Mouse (Mus musculus) gastrocnemius, adult 2 months (tissue): ENCODE results near the gene Hspe1. TPM values are rescaled to one million over a fixed set of nuclear protein-coding genes. Genes with fewer than 3 reads are reported as not detected.
A peak's percentile ranks its signal among the peaks of the same experiment; 100 is the strongest.
"Not testable (repeated sequence)": the region's sequence is repeated elsewhere in the genome, so short reads cannot be mapped to it uniquely, and the experiment has no call there.

ENCODE experiments used
- DNase-seq: peaks from one replicate; pipeline ENCODE4 v3.0.0; 2022
- H3K27ac ChIP-seq: fragments of 200-600 bp; 2 replicates; pipeline ENCODE4 v1.8.1; 2022; ENCODE audit warnings: mild to moderate bottlenecking
- H3K4me3 ChIP-seq: fragments of 200-600 bp; 2 replicates; pipeline ENCODE4 v1.8.1; 2022; ENCODE audit warnings: mild to moderate bottlenecking, moderate library complexity
- CTCF ChIP-seq: fragments of 200-600 bp; IDR thresholded peaks from 2 replicates; pipeline ENCODE4 v1.8.1; 2022; ENCODE audit warnings: antibody characterized with exemption, mild to moderate bottlenecking, moderate library complexity
- intact Hi-C: fragments of 180-260 bp; cut with DNase I; formaldehyde crosslinking; loops from one replicate; pipeline ENCODE4 v1.15.1; 2025
- total RNA-seq, 2 experiments: library from RNA; stranded (reverse); gene quantifications; 2 replicates each; pipeline ENCODE4 v1.2.3; 2021

Hspe1 gene
- total RNA-seq, 2 experiments from 2014 or later = 77.1 to 120 TPM

DNA sequence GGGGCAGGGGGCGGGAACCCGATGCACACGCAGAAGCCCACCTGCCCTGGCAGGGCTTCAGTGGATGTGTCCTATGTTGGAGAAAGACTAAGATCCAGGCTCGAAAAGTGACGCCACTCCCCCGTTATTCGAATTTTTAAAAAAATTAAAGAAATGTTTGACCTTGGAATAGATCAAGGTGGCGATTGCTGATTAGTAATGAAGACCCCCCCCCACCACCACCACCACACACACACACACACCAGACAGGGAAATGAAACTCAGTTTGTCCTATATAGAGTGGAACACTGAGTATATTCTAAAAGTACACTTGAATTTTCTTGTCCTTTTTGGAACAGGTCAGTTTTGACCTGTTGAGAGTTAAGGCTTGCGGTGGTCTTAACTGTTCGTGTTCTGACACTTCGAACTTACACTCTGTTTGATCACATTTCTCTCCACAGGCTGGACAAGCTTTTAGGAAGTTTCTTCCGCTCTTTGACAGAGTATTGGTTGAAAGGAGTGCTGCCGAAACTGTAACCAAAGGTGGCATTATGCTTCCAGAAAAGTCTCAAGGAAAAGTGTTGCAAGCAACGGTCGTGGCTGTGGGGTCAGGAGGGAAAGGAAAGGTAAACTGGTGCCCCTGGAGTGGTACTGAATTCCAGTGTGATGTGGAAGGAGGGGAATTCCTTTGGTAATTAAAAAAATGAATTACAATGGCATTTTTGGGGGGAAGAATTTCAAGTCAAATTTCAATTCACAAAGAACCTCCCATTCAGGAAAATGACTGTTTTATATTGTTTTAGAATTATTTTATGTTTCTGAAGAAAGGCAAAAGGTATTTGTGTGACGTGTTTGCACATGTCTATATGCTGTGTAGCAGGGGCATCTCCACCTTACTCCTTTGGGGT lies 922 bp downstream of the Hspe1 start:
- intact Hi-C loops = loop anchor here (1.0 kb wide), 1 partner anchor 42 kb away; the partner anchor contains the start of gene Mob4
- no peak for DNase-seq
- Histone ChIP-seq H3K4me3 (peak overlapping the region; percentile 92), H3K27ac (peak overlapping the region; percentile 99)
- no peak for TF ChIP-seq CTCF

DNA sequence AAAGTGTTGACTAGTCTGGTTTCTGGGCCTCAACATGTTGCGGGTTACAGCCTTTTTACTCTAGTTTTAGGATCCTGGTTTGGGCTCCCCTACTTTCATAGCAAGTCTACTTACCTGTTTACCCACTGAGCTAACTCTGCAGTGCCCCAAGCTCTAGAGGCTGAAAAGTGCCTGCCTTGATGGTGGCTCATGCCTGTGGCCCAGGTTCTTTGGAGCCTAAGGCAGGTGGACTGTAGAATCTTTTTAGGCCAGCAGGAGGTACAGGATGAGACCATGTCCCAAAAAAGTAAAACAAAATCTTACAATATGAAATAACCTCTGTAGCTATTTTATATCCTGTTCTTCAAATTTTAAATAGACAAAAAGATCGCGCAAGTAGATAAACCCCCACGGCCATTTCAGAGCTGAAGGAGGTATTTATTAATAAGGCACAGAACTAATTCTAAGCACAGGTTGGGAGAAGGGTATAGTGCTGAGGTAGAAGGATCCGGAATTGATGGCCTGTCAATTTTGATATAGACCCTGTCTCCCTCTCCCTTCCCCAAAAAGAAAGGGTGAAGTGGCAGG lies 1.6 kb downstream of the Hspe1 start:
- peak overlapping the region; percentile 99 for H3K27ac ChIP-seq
- intact Hi-C loops = no loop called here
- H3K4me3 ChIP-seq = peak overlapping the region; percentile 92
- no peak for TF ChIP-seq CTCF
- no peak for DNase-seq

- peak; percentile 21 for DNase-seq
- intact Hi-C loops = no loop called here
- TF ChIP-seq CTCF = no peak
- Histone ChIP-seq H3K4me3 (no peak overlapping the region), H3K27ac (no peak overlapping the region)
These were observed 4.1 kb downstream of the Hspe1 start for GRCm38 (mm10) chr1:55092056-55092455.

DNA sequence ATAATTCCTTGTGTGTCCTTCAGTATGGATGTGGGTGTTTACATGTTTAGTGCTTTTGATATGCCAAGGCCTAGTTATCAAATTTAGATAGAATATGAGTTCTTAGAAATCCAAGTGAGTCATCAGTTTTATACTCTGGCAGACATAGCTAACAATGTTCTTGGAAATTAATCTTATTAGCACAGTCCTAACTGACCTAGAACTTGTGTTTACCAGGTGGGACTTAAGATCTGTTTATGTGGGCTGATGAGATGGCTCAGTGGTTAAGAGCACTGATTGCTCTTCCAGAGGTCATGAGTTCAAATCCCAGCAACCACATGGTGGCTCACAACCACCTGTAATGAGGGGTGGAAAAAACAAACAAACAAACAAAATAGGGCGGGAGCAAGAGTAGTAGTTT lies 4.5 kb downstream of the Hspe1 start:
- no peak for DNase-seq
- TF ChIP-seq CTCF = no peak
- H3K4me3 ChIP-seq = no peak overlapping the region
- no peak overlapping the region for H3K27ac ChIP-seq
- intact Hi-C loops = no loop called here

- TF ChIP-seq CTCF = no peak
- no peak overlapping the region for H3K4me3 ChIP-seq
- DNase-seq = no peak
- intact Hi-C loops = no loop called here
- H3K27ac ChIP-seq = no peak overlapping the region
These were observed 19.1 kb downstream of the Hspe1 start for GRCm38 (mm10) chr1:55106919-55107585.

DNA sequence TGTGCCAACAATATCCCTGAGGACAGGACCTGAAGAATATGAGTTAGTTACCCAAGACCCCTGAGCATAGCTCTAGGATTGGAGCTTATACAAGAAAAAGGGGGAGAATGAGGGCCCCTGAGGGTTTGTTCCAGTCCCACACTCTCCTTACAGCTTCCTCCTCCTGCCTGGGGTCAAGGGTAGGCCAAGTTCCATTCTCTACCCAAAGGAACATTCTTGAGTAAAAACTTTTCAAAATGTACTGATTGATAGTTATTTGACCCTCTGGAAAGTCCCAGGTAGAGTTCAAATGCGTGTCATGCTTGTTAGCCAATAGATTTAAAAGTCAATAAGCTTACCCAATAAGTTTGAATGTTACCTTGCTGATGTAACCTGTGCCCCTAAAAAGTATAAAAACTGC lies 19.7 kb downstream of the Hspe1 start:
- intact Hi-C loops = no loop called here
- no peak for DNase-seq
- Histone ChIP-seq H3K27ac (no peak overlapping the region), H3K4me3 (no peak overlapping the region)
- TF ChIP-seq CTCF = no peak

GRCm38 (mm10) chr1:55108473-55108872 lies 20.5 kb downstream of the Hspe1 start:
- no peak overlapping the region for H3K27ac ChIP-seq
- no peak for DNase-seq
- no peak for TF ChIP-seq CTCF
- H3K4me3 ChIP-seq = no peak overlapping the region
- intact Hi-C loops = no loop called here

DNA sequence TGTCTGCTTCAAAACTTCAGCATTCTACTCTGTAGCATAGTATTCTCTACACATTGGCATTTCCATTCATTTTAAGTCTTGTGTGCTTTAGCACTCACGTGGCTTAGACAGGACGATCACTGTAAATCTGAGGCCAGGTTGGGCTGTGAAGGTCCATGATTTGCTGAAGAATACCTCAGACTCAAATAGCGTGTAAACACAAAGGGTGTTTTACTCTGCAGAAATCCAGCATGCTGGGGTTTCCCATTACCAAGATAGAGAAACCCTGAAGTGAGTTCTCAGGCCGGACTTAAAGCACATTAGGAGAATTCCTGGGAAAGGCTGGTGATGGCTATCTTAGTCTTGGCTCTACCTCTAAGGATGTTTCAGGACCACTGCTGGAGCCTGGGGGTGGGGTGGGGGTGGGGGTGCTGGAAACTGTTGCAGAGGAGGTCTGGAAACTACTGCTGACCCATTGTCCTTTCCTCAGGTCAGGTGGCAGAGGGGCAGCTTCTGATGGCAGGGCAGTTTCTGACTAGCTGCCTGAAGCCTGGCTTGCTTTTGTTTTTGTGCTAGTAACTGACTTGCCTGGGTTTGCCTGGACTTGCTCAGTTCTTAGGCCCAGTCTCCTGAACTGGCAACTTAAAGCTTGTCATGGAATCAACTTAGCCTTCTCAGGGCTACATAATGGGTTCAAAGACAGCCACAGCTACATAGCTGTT lies 21.3 kb downstream of the Hspe1 start:
- Histone ChIP-seq H3K27ac (no peak overlapping the region), H3K4me3 (no peak overlapping the region)
- TF ChIP-seq CTCF = no peak
- DNase-seq = no peak
- intact Hi-C loops = no loop called here

GRCm38 (mm10) chr1:55123046-55123445 lies 35.1 kb downstream of the Hspe1 start:
- Histone ChIP-seq H3K4me3 (no peak overlapping the region), H3K27ac (no peak overlapping the region)
- DNase-seq = no peak
- intact Hi-C loops = no loop called here
- no peak for TF ChIP-seq CTCF

- TF ChIP-seq CTCF = no peak
- intact Hi-C loops = no loop called here
- Histone ChIP-seq H3K4me3 (no peak overlapping the region), H3K27ac (no peak overlapping the region)
- DNase-seq = no peak
These were observed 35.6 kb downstream of the Hspe1 start for GRCm38 (mm10) chr1:55123561-55123960.

DNA sequence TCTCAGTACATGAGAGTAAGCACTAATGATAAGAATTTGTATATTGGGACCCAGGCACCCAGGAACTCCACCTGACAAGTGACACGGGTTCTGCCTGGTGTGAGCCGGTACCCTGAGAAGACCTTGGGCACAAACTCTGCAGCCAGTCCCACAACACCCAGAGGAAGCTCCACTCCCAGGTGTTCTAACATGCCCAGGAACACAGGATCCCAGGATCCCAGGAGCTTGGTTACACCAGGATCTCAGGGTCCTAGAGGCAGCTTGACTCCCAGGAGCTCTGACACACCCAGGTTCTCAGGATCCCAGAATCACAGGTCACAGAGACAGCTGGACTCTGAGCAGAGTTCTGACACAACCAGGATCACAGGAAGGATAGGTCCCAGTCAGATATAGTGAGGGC lies 36.2 kb downstream of the Hspe1 start:
- intact Hi-C loops, DNase-seq, H3K27ac ChIP-seq, H3K4me3 ChIP-seq: not testable (repeated sequence)

DNA sequence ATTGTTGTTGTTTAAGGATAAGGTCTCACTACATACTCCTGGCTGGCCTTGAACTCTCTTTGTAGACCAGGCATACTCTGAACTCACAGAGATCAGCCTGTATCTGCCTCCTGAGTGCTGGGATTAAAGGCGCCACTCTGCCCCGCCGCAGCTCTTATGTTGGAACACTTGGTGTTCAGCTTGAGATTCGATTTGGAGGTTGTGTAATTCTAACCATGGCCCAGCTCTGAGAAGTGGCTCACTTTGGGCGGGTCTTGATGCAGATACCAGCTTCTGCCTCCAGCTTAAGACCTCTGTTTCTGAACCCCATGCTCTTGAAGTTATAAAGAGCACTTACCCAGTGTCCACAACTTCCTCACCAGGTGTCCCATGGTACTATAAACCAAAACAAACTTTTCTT lies 41.8 kb downstream of the Hspe1 start:
- no peak for TF ChIP-seq CTCF

More for the DNA sequence above, 41.8 kb downstream of the Hspe1 start:
- Histone ChIP-seq H3K4me3 (no peak overlapping the region), H3K27ac (peak overlapping the region; percentile 99; the same call in 1 of the 2 replicates)
- DNase-seq = no peak
- intact Hi-C loops = loop anchor here (5.0 kb wide), 1 partner anchor 108 kb away; the partner anchor contains the start of gene Mars2
